Mouse (Mus musculus) c-Kit-positive CD71-positive TER-119-negative erythroid progenitor cells, embryonic 14.5 days (primary cell): ENCODE measurements around the gene Sbno2.

Experiments used
- DNase-seq: peaks from one replicate; pipeline ENCODE4 v3.0.0-alpha.2; 2013; ENCODE audit warnings: low read depth

Sbno2 gene

DNA sequence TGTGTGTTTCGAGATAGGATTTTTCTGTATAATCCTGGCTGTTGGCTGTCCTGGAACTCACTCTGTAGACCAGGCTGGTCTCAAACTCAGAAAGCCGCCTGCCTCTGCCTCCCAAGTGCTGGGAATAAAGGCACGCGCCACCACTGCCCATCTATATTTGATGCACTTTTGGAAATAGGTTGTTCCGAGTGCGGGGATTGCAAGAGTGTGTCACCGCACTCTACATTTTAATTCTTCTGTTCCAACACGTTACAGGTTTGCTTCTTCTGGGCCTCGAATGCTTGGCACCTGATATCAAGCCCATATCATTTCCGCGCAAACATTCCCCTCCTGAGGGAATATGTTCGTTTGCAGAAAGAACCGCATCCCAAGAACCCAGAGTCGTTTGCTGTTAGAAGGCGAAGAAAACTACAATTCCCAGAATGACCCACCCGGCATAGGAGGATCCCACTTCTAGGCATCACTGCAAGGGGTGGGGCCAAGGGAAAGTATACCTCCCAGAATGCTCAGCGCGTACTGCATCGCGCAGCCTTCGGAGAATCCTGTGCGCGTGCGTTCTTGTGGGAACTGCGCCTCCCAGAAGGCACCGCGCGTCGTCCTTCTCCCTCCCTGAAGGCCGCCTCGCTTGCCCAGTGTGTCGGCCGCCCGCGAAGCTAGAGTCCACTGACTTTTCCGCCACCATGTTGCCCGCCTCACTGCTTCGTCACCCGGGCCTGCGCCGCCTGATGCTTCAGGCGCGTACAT is 36.6 kb upstream of the Sbno2 start:
- DNase-seq, result peak; percentile 99

DNA sequence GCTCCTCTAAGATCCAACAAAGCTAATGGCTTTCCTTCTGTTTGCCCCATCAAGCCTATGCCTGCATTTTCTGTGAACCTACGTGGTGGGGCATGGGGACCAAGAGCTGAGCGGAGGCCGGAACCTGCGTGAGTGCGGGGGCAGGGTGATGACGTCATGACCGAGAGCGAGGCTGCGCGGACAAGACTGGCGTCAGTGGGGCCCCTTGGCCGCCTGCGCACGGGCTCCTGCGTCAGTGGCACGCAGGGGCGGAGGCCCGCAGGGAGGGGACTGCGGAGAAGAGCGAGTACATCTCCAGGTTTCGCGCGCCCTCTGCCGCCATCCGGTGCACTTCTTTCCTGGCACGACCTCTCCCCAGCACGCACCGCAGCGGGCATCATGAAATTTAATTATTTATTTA is 35.9 kb upstream of the Sbno2 start:
- peak; percentile 92 for DNase-seq

- DNase-seq, result no peak
Measured at GRCm38 (mm10) chr10:80140666-80141035, 35.3 kb upstream of the Sbno2 start, which contains the start of gene Cbarp. Gene Cbarp (minus strand): TSS chr10:80140835.

- no peak for DNase-seq
Measured at GRCm38 (mm10) chr10:80139975-80140665, 34.7 kb upstream of the Sbno2 start.

- no peak for DNase-seq
Measured at GRCm38 (mm10) chr10:80139439-80139775, 34.0 kb upstream of the Sbno2 start.

DNA sequence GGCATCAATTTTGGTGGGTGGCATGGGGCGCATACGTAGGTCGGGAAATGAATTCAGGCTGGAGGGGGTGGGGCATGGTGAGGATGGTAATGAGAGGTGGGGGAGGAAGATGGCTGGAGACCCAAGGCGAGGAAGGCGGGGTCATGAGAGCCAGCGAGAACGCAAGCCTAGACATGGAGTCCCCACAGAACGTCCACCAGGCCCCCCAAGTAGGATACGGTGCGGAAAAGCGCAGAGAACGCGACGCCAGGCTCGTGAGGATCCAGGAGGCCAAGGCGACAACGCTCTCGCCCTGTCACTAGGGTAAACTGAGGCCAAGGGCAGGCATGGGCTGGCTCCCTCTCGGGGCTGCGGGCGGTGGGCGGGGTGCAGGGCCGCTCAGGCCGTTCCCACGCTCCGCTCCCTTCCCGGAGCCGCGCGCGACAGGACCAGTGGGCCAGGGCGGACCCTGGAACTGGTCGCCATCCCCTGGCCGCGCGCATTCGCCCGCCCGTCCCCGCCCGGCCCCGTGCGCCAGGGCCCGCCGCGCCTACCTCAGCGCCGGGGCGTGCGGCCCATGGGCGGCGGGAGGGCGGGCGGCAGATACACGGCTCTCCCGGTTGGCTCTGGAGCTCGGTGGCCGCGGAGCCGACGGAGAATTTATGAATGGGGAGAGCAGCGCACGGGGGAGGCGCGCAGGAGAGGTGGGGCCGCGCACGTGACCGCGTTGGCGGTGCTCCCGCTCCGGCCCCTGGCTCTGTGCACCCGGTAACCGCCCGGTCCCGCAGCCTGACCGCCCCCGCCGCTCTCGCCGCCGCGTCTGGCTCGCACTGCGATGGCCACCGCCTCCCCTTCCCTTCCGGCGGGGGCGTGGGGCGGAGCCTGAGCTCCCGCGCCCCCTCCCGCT is 33.4 kb upstream of the Sbno2 start, which contains the start of gene Atp5d:
Gene Atp5d (plus strand): TSS at position 80 of the 886 bp plus-strand sequence.
- DNase-seq, result no peak

GRCm38 (mm10) chr10:80137626-80138552 is 32.5 kb upstream of the Sbno2 start:
- no peak for DNase-seq

- DNase-seq, result no peak
Measured at GRCm38 (mm10) chr10:80136952-80137625, 31.7 kb upstream of the Sbno2 start.

DNA sequence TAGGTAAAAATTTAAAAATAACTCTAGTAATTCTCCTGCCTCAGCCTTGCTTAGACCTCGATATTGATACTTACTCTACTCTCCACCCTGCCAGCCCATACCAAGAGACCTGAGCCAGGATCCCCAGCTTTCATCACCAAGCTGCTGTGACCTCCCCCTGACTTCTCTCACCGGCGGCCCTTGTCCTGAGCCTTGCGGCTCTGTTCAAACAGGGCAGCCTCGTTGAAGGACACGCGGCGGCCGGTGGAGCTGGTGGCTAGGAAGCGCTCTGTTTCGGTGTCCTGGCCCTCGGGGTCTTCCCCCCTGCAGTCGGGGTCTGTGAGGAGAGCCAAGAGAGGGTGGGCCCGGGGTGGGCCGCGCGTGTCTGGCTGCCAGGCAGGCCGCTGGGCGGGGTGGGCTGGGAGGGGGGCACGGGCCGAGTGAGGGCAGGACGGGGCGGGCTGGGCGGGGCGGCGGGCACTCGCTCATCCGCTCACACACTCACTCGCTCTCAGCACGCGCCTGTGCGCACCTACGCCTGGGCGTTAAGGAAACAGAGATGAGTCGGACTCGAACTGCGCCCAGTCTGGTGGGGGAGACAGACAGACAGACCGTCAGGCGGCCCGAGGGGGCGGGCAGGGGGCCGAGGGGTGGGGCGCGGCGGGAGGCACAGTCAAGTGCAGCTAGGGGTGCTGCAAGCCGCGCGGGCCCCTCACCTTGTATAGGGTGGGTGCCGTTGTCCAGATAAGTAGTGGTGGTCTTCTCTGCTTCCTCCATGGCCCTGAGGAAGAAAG is 31.0 kb upstream of the Sbno2 start:
- no peak for DNase-seq

GRCm38 (mm10) chr10:80135641-80136040 is 30.3 kb upstream of the Sbno2 start:
- DNase-seq, result no peak

DNA sequence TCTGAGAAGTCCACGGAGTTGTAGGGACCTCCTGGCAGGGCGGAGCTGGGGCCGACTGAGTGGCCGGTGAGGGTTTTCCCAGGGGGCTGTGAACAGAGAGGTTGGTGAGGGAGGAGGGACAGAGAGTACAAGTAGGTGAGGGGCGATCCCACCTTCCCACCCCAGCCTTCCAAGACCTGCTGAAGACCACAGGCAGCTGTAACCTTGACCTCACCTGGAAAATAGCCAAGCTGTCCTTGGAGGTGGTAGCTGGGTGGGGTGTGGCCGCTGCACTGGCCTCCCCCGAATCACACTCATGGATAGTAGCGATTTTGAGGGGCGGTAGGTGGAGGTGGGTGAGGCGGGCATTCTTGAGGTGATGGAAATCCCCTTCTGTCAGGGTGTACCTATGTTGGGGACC is 29.8 kb upstream of the Sbno2 start:
- no peak for DNase-seq

DNA sequence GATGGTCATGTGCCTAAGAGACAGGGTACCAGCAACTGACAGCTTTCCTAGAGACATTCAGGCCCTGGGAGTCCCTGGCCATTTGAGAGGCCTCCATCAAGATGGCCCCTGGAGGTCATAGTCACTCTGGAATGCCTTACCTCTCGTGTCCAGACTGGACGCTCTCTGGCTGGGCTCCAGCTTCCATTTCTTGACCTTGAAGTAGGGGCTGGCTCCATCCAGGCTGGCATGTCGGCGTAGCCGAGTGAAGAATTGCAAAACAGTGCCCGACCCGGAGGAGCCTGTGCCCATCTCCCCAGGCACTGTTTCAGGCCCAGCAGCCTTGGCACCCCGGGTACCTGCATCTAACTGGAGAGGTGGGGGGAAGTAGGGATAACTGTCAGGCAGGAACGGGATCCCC is 29.1 kb upstream of the Sbno2 start:
- no peak for DNase-seq

GRCm38 (mm10) chr10:80133226-80133849 is 28.0 kb upstream of the Sbno2 start:
- no peak for DNase-seq

GRCm38 (mm10) chr10:80131952-80132350 is 26.6 kb upstream of the Sbno2 start:
- DNase-seq, result no peak

- DNase-seq, result no peak
Measured at GRCm38 (mm10) chr10:80131316-80131951, 26.1 kb upstream of the Sbno2 start.

DNA sequence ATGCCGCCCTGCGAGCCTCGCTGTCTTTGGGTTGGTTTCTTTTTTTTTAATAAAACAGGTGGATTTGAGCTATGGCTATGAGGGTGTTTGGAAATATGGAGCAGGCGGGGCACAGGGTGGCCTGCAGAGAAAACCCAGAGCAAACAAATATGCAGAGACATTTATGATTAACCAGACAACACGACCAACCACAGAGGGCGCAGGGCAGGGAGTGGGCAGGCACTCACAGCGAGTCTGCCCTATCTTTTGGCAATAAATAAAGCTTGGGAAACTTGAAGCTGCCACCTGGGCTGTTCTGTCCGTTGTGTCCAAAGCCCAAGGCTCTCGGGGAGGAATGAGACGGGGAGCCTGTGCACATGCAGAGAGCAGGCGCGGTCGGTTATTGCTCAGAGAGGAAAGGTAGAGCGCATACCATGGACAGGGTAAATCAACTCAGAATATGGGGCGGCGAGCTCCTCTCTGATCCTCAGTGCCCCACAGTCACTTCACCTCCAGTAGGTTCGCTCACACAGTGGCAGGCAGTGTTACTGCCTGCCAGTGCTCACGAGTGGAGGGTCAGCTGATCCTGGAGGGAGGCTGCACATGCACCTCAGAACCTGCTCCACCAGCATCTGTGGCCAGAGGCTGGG is 25.1 kb upstream of the Sbno2 start:
- DNase-seq, result no peak

DNA sequence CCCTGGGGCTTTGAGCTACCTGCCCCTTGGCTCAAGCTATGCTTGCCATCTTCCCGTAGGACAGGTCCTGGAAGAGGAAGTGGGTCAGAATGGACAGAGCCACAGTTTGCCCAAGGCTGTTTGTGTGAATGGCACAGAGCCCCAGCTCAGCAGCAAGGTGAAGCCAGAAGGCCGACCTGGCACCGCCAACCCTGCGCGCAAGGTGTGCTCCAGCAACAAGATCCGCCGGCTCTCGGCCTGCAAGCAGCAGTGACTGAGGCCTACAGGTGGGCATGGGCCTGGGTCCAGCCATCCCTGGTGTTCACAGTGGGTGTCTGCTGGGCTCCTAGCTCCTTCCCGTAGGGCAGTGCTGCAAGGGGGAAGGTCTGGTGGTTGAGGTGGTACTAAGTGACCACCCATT is 24.5 kb upstream of the Sbno2 start:
- DNase-seq, result no peak

GRCm38 (mm10) chr10:80127920-80128319 is 22.5 kb upstream of the Sbno2 start:
- DNase-seq, result no peak
